Mouse (Mus musculus): Measurements from ENCODE around the gene Nr1d1. TPM values are rescaled to one million over a fixed set of nuclear protein-coding genes. Genes with fewer than 3 reads are reported as not detected.

Gene Nr1d1
- polyA plus RNA-seq, 1 experiment from 2014 or later = 3.9 TPM

DNA sequence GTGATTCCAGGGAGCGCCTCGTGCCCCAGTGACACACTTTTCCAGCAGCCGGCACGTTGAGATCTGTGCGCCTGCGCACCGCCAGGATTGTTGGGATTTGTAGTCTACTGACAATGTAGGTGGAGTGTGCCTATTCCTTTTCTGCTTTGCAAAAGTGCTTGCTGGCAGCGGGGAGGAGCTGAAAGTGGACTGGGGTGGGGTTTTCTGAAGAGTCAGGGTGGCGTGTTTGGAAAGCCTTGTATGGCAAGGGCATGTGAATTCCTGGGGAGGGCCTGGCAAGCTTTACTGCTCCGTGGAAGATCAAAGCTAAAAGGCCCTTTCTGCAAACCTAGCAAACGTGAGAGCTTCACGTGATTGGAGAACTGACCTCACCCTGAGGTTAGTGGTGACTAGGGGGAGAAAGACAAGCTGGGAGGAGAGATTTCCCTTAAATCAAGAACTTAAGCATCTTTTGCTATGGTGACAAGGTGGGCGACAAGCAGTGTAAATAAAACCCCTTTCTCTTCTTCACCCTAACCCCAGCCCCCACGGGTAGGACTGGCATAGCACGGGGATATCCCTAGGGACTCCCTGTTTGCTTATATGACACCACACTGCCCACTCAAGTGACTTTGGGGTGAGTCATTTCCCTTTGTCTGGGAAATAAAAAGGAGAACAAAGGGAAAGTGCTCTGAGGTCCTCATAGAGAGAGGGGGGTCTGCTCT, 367 bp upstream of the Nr1d1 start:
- ATAC-seq (replicated peaks) = peak; percentile 90
- H3K4me1 ChIP-seq = peaks cover 41% of the 10 kb centered on the region
- H3K9me3 ChIP-seq = no peaks in the 10 kb centered on the region
- 8% methylated on average over 15 of the region's 15 CpGs for WGBS
- H3K27me3 ChIP-seq (replicated peaks) = no peaks in the 10 kb centered on the region
- no peaks in the 10 kb centered on the region; the same call in 1 of the 2 replicates for H3K36me3 ChIP-seq (replicated peaks)
- peak overlapping the region; percentile 49 for H3K9ac ChIP-seq
- peak overlapping the region; percentile 75 for H3K27ac ChIP-seq
- H3K4me2 ChIP-seq = peak overlapping the region; percentile 97
- H3K4me3 ChIP-seq = peak overlapping the region; percentile 44

DNA sequence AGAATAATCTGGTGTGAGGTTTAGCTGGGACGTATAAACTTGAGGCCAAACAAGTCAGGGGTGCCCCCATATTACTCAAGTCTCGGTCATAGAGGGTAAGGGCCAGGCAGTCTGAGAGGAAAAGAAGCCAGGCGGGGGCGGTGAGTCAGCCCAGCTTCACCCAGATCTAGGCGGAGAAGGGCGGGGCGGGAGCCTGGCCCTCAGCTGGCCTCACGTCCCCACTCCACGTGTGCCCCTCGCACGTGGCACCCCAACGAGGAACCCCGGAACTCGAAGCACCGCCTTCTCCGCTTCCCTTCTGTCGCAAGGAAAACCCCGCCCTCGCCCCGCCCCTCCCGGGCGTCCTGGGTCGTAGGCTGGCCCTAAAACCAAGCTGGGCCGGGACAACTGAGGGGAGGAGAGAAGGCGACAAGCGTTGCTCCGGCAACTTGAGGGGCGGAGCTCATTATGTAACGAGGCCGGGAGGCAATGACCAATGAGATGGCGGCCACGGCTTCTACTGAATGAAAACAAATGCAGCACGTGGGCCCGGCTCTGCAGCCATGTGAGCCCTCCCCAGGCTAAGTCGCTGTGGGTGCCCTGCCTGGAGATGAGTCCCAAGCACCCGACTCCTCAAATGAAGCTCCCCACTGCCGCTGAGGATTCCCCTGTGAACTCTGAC, 1.4 kb downstream of the Nr1d1 start:
- WGBS = under 1% methylated on average over 37 of the region's 37 CpGs
- ATAC-seq (replicated peaks) = peak; percentile 57
- peaks cover 43% of the 10 kb centered on the region for H3K4me1 ChIP-seq
- peaks cover 9% of the 10 kb centered on the region; the same call in 1 of the 2 replicates for H3K36me3 ChIP-seq (replicated peaks)
- peak overlapping the region; percentile 44 for H3K4me3 ChIP-seq
- H3K9ac ChIP-seq = peak overlapping the region; percentile 49; the same call in 1 of the 2 replicates
- H3K27me3 ChIP-seq (replicated peaks) = no peaks in the 10 kb centered on the region
- H3K9me3 ChIP-seq = no peaks in the 10 kb centered on the region
- H3K27ac ChIP-seq = 0 out of 2 replicates have a peak overlapping the region, but pooled peaks have one; percentile 75
- peak overlapping the region; percentile 97 for H3K4me2 ChIP-seq

DNA sequence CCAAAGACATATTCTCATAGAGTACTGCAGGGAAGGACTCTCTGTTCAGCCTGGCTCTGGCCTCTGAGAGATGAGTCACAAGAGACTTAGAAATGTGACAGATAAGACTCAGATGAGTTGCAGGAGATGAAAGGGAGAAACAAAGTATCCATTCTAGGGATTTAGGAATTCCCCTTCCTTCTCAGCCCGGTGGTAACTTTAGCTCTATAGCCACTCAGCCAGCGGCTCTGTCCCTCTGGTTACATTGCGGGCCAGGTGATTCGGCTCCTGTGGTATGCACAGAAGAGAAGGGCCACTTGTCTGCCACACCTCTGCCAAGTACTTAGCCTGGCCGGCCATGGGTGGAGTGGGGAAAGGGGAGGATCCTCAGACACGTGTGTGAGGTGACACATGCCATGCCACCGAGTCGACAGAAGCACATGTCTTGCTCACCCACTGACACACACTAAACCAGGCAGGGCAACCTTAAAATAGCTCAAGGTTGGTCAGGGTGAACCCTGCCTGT, 2.4 kb downstream of the Nr1d1 start:
- ATAC-seq (replicated peaks) = no peak
- no peak overlapping the region for H3K9ac ChIP-seq
- H3K27ac ChIP-seq = no peak overlapping the region
- H3K9me3 ChIP-seq = no peaks in the 10 kb centered on the region
- peaks cover 53% of the 10 kb centered on the region for H3K4me1 ChIP-seq
- no peak overlapping the region for H3K4me2 ChIP-seq
- 79% methylated on average over 8 of the region's 8 CpGs for whole genome bisulfite sequencing
- no peaks in the 10 kb centered on the region for H3K27me3 ChIP-seq (replicated peaks)
- H3K36me3 ChIP-seq (replicated peaks) = peaks cover 10% of the 10 kb centered on the region; the same call in 1 of the 2 replicates
- no peak overlapping the region for H3K4me3 ChIP-seq

DNA sequence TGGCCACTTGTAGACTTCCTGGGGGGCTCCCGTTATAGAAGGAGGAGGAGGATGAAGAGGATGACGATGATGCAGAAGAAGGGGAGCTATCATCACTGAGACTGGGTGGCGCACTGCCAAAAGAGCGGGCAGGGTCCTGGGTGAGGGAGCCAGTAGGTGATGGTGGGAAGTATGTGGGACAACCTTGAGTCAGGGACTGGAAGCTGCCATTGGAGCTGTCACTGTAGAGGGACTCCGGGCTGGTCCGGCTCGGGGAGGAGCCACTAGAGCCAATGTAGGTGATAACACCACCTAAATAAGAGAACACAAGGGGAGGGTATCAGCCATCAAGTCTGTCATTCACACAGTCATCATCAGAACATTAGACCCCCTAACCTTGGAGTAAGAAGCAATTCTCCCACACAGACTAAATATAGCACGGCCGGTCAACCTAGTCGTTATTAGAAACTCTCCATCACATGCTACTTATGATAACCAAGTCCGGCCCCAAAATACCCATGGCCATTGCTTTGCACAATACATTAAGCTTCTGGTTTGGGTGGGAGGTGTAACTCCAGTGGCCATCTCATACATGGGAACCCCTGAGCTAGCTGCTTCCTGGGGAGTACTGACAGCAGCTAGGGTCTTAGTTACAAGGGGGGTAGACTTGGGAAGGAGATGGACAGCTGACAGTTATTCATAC, 3.1 kb downstream of the Nr1d1 start:
- no peaks in the 10 kb centered on the region for H3K9me3 ChIP-seq
- ATAC-seq (replicated peaks) = no peak

DNA sequence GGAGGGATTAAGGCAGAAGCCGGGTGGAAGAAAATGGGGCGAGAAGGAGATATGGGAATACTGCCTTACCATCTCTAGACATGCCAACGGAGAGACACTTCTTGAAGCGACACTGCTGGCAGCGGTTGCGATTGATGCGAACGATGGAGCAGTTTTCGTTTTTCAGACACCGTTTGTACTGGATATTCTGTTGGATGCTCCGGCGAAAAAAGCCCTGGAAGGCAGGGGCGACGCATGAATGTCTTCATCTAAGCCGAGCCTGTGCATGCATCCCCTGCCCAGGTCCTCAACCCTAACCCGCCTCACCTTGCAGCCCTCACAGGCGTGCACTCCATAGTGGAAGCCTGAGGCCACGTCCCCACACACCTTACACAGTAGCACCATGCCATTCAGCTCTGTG, 4.0 kb downstream of the Nr1d1 start:
- no peaks in the 10 kb centered on the region for H3K27me3 ChIP-seq (replicated peaks)
- H3K9ac ChIP-seq = no peak overlapping the region
- no peak overlapping the region for H3K27ac ChIP-seq
- no peak overlapping the region for H3K4me2 ChIP-seq
- peaks cover 10% of the 10 kb centered on the region; the same call in 1 of the 2 replicates for H3K36me3 ChIP-seq (replicated peaks)
- ATAC-seq (replicated peaks) = no peak
- 92% methylated on average over 18 of the region's 18 CpGs for WGBS
- no peaks in the 10 kb centered on the region for H3K9me3 ChIP-seq
- H3K4me1 ChIP-seq = peaks cover 58% of the 10 kb centered on the region
- H3K4me3 ChIP-seq = no peak overlapping the region

More for the DNA sequence above, 3.1 kb downstream of the Nr1d1 start:
- no peak overlapping the region for H3K27ac ChIP-seq
- no peak overlapping the region for H3K9ac ChIP-seq
- WGBS = 95% methylated on average over 11 of the region's 11 CpGs
- H3K4me2 ChIP-seq = no peak overlapping the region
- H3K36me3 ChIP-seq (replicated peaks) = peaks cover 10% of the 10 kb centered on the region; the same call in 1 of the 2 replicates
- peaks cover 57% of the 10 kb centered on the region for H3K4me1 ChIP-seq
- no peaks in the 10 kb centered on the region for H3K27me3 ChIP-seq (replicated peaks)
- H3K4me3 ChIP-seq = no peak overlapping the region

DNA sequence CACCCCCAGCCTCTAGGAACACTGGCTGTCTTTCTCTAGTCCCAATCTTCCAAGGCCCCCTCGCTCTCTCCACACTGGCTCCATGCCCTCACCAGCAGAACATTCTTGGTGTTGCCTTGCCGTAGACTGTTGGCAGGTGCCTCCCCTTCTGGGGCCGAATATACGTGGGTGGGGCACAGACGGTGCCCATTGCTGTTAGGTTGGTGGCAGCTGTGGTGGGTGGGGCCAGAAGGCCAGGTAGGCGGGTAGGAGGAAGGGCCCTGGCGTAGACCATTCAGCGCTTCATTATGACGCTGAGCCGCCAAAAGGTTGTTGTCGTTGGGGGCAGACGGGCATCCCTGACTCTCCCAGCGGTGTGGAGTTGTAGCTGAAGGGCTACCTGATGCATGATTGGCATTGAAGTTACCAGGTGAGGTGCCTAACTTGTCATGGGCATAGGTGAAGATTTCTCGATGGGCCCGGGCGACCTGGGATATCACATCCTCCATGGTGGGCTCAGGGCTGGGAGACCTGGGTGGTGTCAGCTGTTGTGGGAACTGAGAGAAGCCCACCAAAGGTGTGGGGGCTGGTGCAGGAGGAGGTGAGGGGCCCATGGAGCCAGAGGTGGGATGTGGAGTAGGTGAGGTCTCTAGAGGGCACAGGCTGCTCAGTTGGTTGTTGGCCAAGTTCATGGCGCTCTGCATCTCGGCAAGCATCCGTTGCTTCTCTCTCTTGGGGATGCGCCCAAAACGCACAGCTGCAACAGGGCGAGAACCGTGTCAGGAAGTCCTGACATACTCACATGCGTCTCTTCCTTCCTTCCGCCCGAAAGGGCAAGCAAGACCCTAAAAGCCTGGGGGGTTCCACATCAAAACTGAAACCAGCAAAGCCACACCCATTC, 4.8 kb downstream of the Nr1d1 start:
- Histone ChIP-seq H3K4me3 (no peak overlapping the region), H3K9me3 (no peaks in the 10 kb centered on the region), H3K27me3 (replicated peaks) (no peaks in the 10 kb centered on the region), H3K36me3 (replicated peaks) (peaks cover 10% of the 10 kb centered on the region; the same call in 1 of the 2 replicates), H3K4me2 (no peak overlapping the region), H3K9ac (no peak overlapping the region), H3K4me1 (peaks cover 57% of the 10 kb centered on the region), H3K27ac (no peak overlapping the region)
- WGBS = 95% methylated on average over 26 of the region's 26 CpGs
- no peak for ATAC-seq (replicated peaks)

DNA sequence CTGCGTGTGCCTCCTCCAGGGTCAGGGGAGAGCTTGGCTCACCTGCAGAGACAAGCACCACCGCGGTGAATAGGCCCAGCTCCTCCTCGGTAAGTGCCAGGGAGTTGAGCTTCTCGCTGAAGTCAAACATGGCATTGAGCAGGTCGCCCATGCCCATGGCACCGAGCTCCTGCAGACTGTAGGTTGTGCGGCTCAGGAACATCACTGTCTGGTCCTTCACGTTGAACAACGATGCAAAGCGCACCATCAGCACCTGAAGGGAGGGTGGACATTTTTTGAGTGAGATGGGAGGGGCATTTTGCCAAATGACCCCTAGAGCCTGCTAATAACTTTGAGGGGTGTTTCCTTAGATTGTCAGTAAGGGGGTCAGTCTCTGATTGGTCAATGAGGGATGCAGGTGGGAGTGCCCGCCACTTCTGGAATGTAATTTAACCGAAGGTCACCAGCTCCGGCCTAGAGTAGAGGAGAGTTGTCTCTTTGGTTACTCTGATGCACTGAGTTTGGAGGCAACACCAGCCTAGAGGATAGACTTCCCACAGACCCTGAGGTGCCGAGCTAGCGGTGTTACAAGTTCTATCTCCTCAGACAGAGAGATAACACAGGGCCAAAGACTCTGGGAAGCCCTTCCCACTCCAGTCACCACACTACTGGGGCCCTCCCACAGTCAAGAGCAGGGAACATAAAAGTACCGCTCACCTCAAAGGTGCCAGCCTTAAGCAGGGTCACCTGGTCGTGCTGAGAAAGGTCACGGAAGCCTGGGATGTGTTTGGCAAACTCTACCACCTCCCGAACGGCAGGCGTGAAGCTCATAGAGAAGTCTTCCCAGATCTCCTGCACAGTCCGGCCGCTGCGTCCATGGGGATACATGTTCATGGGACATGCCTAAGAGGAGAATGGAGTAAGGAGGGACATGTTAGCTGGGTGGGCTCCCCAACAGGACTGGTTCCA, 5.9 kb downstream of the Nr1d1 start:
- Histone ChIP-seq H3K27ac (no peak overlapping the region), H3K9me3 (no peaks in the 10 kb centered on the region), H3K4me1 (peaks cover 53% of the 10 kb centered on the region), H3K4me3 (no peak overlapping the region), H3K27me3 (replicated peaks) (no peaks in the 10 kb centered on the region), H3K4me2 (no peak overlapping the region), H3K36me3 (replicated peaks) (peaks cover 16% of the 10 kb centered on the region), H3K9ac (no peak overlapping the region)
- 91% methylated on average over 25 of the region's 25 CpGs for WGBS
- no peak for ATAC-seq (replicated peaks)

DNA sequence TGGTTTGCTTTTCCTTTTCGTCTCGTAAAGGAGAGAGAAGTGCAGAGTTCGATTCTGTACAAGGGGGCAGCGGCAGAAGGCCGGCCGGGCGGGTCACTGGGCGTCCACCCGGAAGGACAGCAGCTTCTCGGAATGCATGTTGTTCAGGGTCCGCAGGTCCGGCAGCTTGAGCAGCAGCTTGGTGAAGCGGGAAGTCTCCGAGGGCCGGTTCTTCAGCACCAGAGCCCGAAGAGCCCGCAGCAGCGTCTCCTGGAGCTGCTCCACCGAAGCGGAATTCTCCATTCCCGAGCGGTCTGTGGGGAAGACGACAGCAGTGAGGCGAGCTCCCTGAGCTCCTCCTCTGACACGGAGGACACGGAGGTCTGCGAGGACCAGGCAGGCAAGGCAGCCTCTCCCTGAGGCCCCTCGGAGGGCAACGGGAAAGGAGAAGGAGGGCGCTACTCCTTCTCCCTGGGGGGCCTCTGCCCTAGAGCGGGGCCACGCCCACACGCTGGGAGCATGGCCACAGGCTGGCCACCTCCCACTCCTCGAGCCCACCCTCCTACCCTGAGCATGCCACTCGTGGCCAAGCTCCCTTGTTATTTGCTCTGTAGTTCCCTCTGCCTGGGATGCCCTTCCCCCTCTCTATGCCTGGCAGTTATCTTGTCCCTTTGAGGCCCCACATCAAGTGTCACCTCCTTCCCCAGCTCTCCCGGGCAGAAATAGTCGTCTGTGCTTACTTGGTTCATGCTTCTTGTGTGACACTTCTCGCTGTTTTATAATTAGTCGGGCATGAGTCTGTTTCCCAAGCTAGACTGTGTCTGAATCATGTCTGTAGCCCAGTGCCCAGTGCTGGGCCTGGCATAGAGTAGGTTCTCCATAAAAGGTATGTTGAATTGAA, 6.8 kb downstream of the Nr1d1 start:
- Histone ChIP-seq H3K4me2 (peak overlapping the region; percentile 6; the same call in 1 of the 2 replicates), H3K9me3 (no peaks in the 10 kb centered on the region), H3K4me1 (peaks cover 44% of the 10 kb centered on the region), H3K27me3 (replicated peaks) (no peaks in the 10 kb centered on the region), H3K9ac (no peak overlapping the region), H3K27ac (peak overlapping the region; percentile 49), H3K36me3 (replicated peaks) (peaks cover 25% of the 10 kb centered on the region), H3K4me3 (no peak overlapping the region)
- 18% methylated on average over 39 of the region's 39 CpGs for WGBS
- no peak for ATAC-seq (replicated peaks)

DNA sequence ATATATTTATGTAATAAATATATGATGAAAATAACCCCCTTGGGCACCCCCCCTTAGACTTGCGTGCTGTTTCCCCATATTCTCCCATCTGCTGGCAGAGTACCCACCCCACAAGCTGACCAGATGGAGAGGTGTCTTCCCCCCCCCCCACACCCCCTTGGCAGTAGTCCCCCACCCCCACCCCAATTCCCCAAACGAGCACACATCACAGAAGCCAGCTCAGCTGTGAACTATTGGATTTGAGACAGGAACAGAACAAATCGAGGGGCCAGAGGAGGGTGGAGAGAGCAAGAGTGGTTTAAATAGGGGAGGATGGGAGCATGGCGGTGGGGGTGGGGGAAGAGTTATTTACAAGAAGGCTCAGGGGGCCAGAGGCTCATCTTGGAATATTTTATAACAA, 7.4 kb downstream of the Nr1d1 start:
- no peaks in the 10 kb centered on the region for H3K27me3 ChIP-seq (replicated peaks)
- H3K4me1 ChIP-seq = peaks cover 40% of the 10 kb centered on the region
- H3K9me3 ChIP-seq = no peaks in the 10 kb centered on the region
- ATAC-seq (replicated peaks) = no peak
- WGBS = 14% methylated on average over 4 of the region's 4 CpGs
- H3K27ac ChIP-seq = peak overlapping the region; percentile 49
- H3K4me3 ChIP-seq = no peak overlapping the region
- peak overlapping the region; percentile 6; the same call in 1 of the 2 replicates for H3K4me2 ChIP-seq
- H3K36me3 ChIP-seq (replicated peaks) = peaks cover 31% of the 10 kb centered on the region
- no peak overlapping the region for H3K9ac ChIP-seq

DNA sequence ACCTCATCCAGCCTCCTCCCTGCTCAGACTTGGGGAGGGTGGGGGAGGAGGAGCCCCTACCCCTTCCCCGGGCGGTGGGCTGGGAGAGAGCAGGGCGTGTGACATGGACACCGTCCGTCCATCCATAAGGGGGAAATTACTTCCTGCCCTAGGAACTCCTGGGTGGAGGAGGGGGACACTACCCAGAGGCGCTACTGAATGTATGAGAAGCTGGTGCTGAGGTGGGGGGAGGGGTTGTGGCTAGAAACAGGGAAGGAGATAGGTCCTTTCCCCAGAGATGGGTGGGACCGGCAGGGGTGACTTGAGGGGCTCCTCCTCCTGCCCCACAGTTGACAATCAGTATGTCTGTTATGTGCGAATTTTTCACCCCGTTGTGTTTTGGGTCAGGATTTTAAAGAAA, 7.9 kb downstream of the Nr1d1 start:
- Histone ChIP-seq H3K9me3 (no peaks in the 10 kb centered on the region), H3K27ac (peak overlapping the region; percentile 49; the same call in 1 of the 2 replicates), H3K9ac (no peak overlapping the region), H3K36me3 (replicated peaks) (peaks cover 35% of the 10 kb centered on the region), H3K4me3 (no peak overlapping the region), H3K27me3 (replicated peaks) (no peaks in the 10 kb centered on the region), H3K4me2 (no peak overlapping the region), H3K4me1 (peaks cover 38% of the 10 kb centered on the region)
- WGBS = 17% methylated on average over 9 of the region's 9 CpGs
- ATAC-seq (replicated peaks) = 0 out of 2 replicates have a peak, but pooled peaks have one; percentile 31

Data from midbrain, embryonic 15.5 days (tissue).